Mouse (Mus musculus) frontal cortex, postnatal 36 days (tissue): ENCODE results near the gene Hectd3.
A peak's percentile ranks its signal among the peaks of the same experiment; 100 is the strongest.

Experiments used
- DNase-seq, 2 experiments: peaks; one replicate each; pipeline ENCODE4 v3.0.0; 2022; ENCODE audit warnings: low spot score in 2 of 2

Hectd3 gene

DNA sequence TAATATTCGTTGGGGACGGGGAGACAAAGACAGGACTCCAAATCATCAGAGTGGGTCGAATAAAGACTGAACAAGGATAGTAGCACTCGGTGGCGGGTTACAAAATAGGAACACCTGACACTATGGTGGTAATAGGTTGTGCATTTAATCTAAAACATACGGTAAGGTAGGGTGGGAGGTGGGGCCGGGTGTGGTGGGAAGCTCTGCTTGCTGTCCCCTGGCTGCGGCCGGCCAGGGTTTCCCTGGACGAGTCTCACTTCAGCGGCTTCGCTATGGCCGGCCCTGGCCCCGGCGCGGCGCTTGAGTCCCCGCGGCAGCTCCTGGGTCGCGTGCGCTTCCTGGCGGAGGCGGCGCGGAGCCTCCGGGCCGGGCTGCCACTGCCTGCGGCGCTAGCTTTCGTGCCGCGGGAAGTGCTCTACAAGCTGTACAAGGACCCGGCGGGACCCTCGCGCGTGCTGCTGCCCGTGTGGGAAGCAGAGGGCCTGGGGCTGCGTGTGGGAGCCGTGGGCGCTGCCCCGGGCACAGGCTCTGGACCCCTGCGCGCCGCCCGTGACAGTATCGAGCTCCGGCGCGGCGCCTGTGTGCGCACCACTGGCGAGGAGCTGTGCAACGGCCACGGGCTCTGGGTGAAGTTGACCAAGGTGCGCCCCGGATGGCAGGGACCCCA, at the start of gene Hectd3:
Gene Hectd3 (plus strand): TSS at position 187 of the 667 bp plus-strand sequence.
- DNase-seq = peak in 1 of 2 experiments; percentile 67

DNA sequence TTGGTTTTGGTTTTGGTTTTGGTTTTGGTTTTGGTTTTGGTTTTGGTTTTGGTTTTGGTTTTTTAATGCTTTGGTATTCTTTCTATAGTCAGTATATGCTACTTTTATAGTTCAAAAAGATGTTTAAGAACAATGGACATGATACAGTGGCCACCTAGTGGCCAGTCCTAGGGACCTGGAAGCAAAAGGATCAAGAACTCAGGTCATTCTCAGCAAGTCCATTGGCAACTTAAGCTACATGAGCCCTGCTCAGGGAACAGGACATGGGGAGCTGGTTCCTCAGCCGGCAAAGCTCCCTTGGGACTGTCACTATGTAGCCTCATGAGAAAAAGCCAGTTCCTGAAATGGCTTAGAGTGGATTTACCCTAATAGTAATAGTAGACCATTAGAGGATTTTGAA, 43.5 kb upstream of the Hectd3 start:
- DNase-seq = no peak

DNA sequence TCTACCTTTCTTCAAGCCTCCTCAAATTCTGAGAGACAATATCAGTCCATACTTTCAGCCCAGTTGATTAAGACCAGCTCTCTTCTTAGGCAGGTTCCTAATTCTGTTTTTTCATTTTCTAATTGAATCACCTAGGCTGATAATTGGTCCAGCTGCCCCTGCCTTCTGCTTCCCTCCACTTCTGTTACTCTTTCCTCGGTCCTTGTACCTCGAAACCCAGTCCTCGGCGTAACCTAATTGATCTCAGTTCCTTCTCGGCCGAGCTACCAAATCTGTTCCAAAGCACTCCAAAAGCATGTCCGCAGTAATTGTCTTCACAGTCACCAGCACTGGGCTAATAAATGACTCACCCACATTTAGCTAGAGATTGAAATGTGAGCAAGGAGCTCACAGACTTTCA, 40.2 kb upstream of the Hectd3 start:
- DNase-seq = no peak

GRCm38 (mm10) chr4:116976503-116976902, 18.6 kb upstream of the Hectd3 start:
- no peak for DNase-seq

GRCm38 (mm10) chr4:116985681-116986080, 9.4 kb upstream of the Hectd3 start:
- DNase-seq = no peak

DNA sequence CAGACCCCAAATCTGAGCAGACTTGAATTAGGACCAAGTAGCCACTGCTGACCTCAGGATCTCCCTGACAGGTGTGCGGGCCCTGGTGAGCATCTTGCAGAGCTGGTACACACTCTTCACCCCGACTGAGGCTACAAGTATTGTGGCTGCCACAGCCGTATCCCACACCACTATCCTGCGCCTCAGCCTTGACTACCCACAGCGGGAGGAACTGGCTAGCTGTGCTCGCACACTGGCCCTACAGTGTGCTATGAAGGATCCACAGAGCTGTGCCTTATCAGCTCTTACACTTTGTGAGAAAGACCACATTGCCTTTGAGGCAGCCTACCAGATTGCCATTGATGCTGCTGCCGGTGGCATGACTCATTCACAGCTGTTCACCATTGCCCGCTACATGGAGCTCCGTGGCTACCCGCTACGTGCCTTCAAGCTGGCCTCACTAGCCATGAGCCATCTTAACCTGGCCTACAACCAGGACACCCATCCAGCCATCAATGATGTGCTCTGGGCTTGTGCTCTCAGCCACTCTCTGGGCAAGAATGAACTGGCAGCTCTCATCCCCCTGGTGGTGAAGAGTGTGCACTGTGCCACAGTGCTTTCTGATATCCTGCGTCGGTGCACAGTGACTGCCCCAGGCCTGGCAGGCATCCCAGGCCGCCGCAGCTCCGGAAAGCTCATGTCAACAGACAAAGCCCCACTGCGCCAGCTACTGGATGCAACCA, 8.6 kb upstream of the Hectd3 start:
- DNase-seq = peak in 1 of 2 experiments; percentile 72

GRCm38 (mm10) chr4:116987122-116987456, 8.0 kb upstream of the Hectd3 start:
- no peak for DNase-seq

- DNase-seq = no peak
Observed at GRCm38 (mm10) chr4:116989731-116990130, 5.4 kb upstream of the Hectd3 start.

DNA sequence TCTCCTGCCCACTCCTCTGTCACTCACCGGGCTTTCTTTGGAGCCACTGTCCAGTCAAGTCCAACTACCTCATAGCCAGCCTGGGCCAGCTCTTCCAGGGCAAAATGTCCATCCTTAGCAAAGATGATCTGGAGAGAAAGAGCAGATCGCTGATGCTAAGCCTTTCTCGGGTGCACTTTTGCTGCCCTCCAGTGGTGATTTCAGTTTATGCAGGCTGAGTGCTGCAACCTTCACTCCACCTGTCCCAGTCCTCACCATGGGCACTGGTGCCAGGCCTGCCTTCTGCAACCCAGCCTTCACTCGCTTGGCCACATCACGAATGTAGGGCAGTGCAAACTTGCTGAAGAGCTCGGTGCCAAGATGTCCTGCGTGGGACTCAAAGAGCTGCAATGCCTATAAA, 3.8 kb upstream of the Hectd3 start:
- peak; percentile 84 to 88 for DNase-seq

DNA sequence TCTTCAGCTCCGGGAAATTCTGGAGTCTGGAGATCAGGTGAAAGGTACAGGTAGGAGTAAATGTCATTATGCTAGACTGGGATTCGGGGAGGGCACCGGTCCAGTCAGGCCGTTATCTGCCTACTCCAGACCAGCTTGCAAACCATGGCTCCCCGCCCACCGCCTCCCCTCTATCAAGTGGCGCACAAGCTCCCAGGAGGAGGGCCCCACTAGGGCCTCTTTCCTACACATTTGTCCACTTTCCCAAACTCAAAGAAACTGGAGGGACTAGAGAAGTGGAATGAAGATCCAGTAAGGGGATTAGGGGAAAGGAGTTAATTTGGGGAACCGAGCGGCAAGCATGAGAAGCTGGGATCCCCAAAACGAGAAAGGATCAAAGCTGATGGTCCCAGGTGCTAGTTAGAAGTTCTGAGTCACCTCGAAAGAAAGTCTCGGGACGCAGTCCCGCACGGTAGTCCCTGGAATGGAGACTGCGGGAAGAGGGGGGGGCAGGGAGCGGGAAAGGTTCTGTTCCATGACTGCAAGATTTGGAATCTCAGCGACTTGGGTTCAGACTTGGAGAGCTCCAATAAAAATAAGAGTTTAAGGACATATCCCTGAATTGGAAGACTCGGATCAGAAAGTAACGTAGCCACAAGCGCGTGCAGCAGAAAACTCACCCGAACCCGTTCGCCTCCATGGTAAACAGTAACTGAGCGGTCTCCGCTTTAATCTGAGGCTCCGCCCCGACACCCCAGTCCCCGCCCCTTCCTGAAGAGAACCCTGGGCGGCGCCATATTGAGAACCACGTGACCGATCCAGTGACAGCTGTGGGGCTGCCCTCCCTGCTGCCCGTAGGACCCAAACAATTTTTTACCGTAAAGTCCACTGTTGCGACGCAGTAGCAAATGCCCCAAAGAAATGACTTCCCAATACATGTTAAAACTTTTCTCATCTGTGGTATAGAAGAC, 1.2 kb upstream of the Hectd3 start, which contains the start of gene Urod:
Gene Urod (minus strand): TSS at position 742 of the 950 bp plus-strand sequence.
- DNase-seq = peak; percentile 94 to 95

- DNase-seq = no peak
Observed at GRCm38 (mm10) chr4:116995798-116996135, 650 bp downstream of the Hectd3 start.

GRCm38 (mm10) chr4:116999513-117000154, 4.5 kb downstream of the Hectd3 start:
- no peak for DNase-seq

- no peak for DNase-seq
Observed at GRCm38 (mm10) chr4:117001957-117002356, 6.8 kb downstream of the Hectd3 start.

DNA sequence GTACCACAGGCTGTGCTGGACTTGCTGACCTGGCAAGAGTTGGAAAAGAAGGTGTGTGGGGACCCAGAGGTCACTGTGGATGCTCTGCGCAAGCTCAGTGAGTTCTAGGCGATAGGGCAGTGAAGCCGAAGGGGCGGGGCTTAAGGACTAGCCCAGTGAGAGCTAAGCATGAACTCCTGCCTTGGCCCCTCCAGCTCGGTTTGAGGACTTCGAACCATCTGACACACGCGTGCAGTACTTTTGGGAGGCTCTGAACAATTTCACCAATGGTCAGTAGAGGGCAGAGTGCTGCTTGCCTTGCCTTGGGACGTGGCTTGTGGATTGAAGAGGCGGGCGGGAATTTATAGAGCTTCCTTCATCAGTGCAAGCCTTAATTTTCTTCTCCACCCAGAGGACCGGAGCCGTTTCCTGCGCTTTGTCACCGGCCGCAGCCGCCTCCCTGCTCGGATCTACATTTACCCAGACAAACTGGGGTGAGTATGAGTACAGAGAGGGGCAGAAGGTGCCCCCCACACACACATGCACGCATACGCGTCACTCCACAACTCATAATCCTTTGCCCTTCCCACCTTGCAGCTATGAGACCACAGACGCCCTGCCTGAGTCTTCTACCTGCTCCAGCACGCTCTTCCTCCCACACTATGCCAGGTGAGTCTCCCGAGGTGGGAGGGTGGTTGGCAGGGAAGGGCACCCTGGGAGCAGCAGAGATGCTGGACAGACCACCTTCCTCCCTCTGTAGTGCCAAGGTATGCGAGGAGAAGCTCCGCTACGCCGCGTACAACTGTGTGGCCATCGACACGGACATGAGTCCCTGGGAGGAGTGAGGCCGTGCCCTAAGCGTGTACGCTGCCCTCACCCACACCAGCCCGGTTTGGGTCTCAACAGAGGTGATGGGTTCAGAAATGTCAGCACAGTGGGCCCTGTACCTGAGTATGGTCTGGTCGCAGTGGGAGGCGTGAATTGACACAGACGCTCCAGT, 7.7 kb downstream of the Hectd3 start:
- DNase-seq = peak in 1 of 2 experiments; percentile 80

- DNase-seq = no peak
Observed at GRCm38 (mm10) chr4:117004649-117005048, 9.5 kb downstream of the Hectd3 start.

DNA sequence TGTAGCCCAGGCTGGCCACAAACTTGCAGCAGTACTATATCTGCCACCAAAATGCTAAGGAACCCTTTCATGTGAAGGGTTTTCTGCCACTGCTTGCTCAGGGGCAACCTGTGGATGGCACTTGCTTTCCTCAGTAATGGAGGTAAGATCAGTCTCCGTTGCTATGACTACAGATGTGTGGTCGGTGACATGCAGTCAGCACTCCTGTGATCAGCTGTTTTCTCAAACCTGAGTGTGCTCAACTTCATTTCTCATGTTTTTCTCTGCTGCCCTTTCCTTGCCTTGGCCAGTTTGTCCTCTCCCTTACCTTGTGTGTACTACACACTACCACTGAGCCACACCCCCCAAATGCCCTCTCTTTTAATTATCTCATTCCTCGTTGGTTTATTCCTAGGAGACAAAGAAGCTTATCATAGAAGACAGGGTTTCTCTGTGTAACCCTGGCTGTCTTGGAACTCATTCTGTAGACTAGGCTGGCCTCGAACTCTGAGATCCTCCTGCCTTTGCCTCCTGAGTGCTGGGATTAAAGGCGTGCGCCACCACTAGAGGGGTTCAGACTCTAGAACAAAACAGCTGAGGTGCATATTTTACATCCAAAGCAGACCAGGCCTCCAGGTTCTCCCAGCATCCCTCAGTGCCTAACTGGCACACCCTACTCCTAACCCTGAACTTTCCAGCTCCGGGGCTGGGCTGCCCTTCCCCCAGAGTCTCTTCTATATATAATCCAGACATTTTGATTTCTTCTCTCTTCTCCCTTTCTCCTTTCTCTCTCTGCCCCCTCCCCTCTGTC, 10.7 kb downstream of the Hectd3 start:
- no peak for DNase-seq

GRCm38 (mm10) chr4:117007058-117007457, 11.9 kb downstream of the Hectd3 start:
- DNase-seq = no peak

- no peak for DNase-seq
Observed at GRCm38 (mm10) chr4:117010231-117010630, 15.1 kb downstream of the Hectd3 start.

- no peak for DNase-seq
Observed at GRCm38 (mm10) chr4:117013596-117013995, 18.5 kb downstream of the Hectd3 start.

- DNase-seq = no peak
Observed at GRCm38 (mm10) chr4:117014901-117015415, 19.8 kb downstream of the Hectd3 start.
